Mouse (Mus musculus): ENCODE measurements at regions not wholly inside any gene's neighbourhood (a gene's known extent, or its start where the extent isn't known, plus 50 kb on each side); places are given as distances from the start of the nearest gene placed in this dataset.
"Not testable (repeated sequence)": the region's sequence is repeated elsewhere in the genome, so short reads cannot be mapped to it uniquely, and the experiment has no call there.

DNA sequence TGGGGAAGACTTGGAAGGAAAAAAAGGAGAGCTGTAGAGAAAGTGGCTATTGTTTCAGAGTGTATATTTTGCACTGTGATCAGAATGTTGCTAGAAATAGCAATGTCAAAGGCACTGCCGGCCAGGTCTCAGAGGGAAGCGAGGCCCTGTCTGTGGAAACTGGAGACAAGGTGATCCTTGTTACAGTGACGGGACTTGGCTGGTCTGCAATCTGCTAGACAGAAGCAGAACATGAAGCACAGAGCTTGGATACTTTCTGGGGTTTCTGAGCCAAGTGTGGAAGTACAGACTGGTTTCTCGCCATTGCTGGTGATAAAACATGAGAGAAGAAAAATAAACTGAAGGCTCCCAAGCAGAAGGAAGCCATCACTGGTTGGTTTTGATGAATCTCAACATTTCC, 198.3 kb upstream of the Slc7a14 start:
- intact Hi-C loops (cut with DNase I): no loop called here

- intact Hi-C loops (cut with DNase I): no loop called here
These were observed 189.2 kb upstream of the Slc7a14 start for GRCm38 (mm10) chr3:31499201-31499968.

DNA sequence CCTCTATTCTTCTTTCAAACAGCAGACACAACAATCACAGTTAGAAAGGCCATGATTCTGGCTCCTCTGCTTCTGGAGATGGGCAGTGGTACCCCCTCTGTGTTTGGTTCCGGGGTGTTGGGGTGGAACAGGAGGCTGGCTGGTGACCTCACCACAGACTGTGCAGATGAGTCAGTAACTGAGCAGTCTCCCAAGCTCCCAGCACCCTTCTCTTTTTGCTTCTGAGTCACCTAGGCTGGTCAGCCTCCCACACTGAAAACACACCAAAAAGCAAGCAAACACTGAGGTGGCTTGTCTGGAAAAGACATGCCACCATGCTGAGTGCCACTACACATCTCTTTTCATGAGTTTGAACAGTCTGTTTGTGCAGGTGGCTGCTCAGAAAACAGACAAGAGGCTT, 185.1 kb upstream of the Slc7a14 start:
- intact Hi-C loops (cut with DNase I): no loop called here

DNA sequence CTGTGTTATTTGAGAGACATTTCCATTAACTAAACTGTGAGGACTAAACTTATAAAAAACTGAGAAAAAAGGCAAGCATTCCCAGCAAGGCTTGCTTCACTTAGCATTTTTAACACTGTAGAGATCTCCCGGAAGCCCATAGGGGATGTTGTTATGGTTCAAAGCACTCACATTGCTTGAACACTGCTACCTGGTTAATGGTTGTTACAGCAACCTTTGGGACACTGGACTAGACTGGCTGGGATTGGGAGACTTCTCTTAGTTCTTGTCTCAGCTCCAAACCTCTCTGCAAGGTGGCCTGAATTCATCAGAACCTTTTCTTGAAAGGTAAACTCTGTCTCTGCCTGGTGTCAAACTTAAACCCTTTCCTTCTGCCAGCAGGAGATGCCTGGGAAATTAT, 184.5 kb upstream of the Slc7a14 start:
- intact Hi-C loops (cut with DNase I): no loop called here

GRCm38 (mm10) chr3:31491736-31492135, 181.6 kb upstream of the Slc7a14 start:
- intact Hi-C loops (cut with DNase I): not testable (repeated sequence)

- intact Hi-C loops (cut with DNase I): no loop called here
These were observed 177.4 kb upstream of the Slc7a14 start for GRCm38 (mm10) chr3:31487596-31487995.

GRCm38 (mm10) chr3:31481964-31482363, 171.8 kb upstream of the Slc7a14 start:
- intact Hi-C loops (cut with DNase I): no loop called here

- intact Hi-C loops (cut with DNase I): no loop called here
These were observed 157.7 kb upstream of the Slc7a14 start for GRCm38 (mm10) chr3:31467882-31468281.

- intact Hi-C loops (cut with DNase I): no loop called here
These were observed 154.1 kb upstream of the Slc7a14 start for GRCm38 (mm10) chr3:31464260-31464659.

GRCm38 (mm10) chr3:31459456-31459855, 149.3 kb upstream of the Slc7a14 start:
- intact Hi-C loops (cut with DNase I): loop anchor here (2.0 to 10.0 kb wide), 2 partner anchors 313 to 405 kb away; no protein-coding TSS in a partner anchor

DNA sequence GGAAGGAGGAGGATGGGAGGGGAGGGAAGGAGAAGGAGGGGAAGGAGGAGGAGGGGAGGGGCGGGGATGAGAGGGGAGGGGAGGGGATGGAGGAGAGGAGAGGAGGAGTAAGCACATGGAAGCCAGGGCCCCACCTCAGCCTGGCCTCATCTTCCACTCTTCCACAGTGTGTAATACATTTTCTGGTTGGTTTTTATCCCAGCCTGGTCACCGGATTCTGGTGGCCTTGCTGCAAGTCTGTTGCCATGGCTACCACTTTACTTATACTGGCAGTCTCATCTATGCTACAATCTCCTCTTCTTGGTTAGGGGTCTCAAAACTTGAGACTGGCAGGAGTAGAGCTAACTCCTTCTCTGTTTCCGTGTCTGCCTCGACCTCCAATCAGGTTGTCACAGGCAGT, 147.8 kb upstream of the Slc7a14 start:
- intact Hi-C loops (cut with DNase I): loop anchor here (2.0 to 10.0 kb wide), 2 partner anchors 311 to 403 kb away; no protein-coding TSS in a partner anchor

GRCm38 (mm10) chr3:31455031-31455430, 144.9 kb upstream of the Slc7a14 start:
- intact Hi-C loops (cut with DNase I): loop anchor here (10.0 kb wide), 1 partner anchor 400 kb away; no protein-coding TSS in a partner anchor

DNA sequence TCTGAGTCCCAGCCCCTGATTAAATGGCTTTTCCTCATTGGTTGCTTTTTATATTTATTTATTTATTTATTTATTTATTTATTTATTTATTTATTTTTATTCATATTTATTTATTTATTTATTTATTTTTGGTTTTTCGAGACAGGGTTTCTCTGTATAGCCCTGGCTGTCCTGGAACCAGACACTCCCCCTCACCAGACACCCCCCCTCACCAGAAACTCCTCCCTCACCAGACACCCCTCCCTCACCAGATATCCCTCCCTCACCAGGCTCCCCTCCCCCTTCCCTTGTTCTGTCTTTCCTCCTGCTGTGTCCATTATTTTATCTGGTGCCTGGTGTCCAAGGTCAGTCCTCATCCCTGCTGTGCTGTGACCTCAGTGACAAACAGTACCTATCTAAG, 134.7 kb upstream of the Slc7a14 start:
- intact Hi-C loops (cut with DNase I): no loop called here

GRCm38 (mm10) chr3:31444311-31444710, 134.1 kb upstream of the Slc7a14 start:
- intact Hi-C loops (cut with DNase I): no loop called here

DNA sequence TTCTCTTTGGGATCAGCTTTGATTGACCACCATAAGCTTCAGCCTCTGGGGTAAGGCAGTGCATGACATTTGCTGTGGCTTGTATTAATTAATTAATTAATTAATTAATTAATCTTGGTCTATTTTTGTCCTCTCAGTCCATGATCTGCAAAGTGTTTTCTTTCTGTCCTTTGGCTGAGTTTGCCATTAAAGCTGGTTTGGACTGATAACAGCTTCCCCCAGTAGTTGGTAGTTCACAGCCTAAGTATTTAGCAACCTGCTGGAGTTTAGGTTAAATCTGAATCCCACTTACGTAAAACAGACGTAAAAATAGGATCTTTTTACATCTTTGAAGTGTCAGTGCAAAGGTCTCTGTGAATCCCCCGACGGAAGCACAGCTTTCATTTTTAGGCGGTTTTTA, 133.7 kb upstream of the Slc7a14 start:
- intact Hi-C loops (cut with DNase I): no loop called here

DNA sequence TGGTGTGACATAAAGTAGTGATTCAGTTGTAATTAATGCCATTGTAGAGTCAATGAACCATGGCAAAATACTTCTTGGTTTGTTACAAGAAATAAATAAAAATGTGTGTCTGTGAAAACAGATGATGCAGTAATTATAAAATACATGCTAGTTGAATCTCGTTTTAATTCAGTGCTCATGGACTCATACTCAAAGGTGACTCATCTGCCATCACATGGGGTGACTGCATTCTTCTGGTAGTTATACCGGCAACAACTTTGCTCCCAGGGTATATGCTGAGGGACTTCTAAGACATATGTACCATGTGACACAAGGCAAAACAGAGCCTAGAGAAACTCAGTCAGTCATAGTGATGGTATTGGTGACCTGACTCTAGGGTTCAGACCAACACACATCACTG, 130.1 kb upstream of the Slc7a14 start:
- intact Hi-C loops (cut with DNase I): no loop called here

GRCm38 (mm10) chr3:31437970-31438369, 127.8 kb upstream of the Slc7a14 start:
- intact Hi-C loops (cut with DNase I): no loop called here

- intact Hi-C loops (cut with DNase I): no loop called here
These were observed 125.2 kb upstream of the Slc7a14 start for GRCm38 (mm10) chr3:31435204-31435963.

DNA sequence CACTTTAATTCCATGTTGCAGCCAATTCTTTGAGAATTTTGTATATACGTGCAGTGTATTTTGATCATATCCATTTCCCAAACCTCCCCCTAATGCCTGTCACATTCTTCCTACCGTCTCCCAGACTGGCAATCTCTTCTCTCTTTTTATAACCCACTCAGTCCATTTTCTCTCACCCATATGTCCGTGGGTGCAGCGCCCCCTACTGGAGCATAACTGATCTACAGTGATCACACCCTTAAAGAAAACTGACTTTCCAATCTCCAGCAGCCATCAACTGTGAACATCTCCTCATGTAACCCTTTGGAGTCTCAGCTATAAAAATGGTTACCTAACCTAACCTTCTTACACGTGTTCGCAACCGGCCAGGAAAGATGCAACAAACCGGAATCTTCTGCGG, 123.0 kb upstream of the Slc7a14 start:
- intact Hi-C loops (cut with DNase I): no loop called here

GRCm38 (mm10) chr3:31423517-31423916, 113.3 kb upstream of the Slc7a14 start:
- intact Hi-C loops (cut with DNase I): no loop called here

GRCm38 (mm10) chr3:31408802-31409201, 98.6 kb upstream of the Slc7a14 start:
- intact Hi-C loops (cut with DNase I): no loop called here

- intact Hi-C loops (cut with DNase I): no loop called here
These were observed 95.7 kb upstream of the Slc7a14 start for GRCm38 (mm10) chr3:31405880-31406279.

DNA sequence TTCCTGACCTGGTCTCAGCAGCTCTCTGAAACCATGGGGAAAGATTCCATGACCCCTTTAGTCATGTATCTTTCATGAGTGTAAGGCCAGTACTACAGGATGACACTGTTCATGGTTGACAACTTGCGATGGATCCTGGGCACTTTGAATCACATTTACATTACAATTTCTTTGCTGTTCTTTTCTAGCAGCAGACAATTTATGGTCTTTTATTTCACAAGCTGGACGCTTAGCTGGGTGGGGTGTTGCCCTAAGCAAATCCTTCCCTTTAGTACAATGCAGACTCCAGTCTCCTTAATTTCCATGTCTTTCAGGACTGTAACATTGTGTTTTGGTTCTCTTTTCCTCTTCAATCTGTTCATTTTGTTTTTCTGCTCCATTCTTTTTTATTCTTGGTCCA, 89.0 kb upstream of the Slc7a14 start:
- intact Hi-C loops (cut with DNase I): no loop called here
